26 mouse cellular contexts compared by ENCODE assay signal in the genomic region with DNA sequence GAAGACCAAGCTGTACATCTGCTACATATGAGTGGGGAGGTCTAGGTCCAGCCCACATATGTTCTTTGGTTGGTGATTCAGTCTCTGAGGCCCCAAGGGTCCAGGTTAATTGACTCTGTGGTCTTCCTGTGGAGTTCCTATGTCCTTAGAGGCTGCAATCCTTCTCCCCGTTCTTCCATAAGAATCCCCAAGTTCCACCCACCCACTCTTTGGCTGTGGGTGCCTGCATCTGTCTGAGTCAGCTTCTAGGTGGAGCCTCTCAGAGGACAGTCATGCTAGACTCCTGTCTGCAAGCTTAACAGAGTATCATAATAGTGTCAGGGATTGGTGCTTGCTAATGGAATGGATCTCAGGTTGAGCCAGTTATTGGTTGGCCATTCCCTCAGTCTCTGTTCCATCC.
"Had no signal": no experiment of that assay in that cellular context is flagged by ENCODE, and none has a peak within 500 bp of the region (broad histone marks: within the 10 kb centered on the region; RNA-seq: fewer than 3 reads in every experiment).

No protein-coding gene starts in this region.

- DNase-seq: kidney, adult 18-20 months; kidney, postnatal 25 days; layer of hippocampus, adult 9-11 months; liver; lung, adult 18-20 months; lung, postnatal 10 days; lung, postnatal 36 days; retina, postnatal 1 day; right cerebral cortex, postnatal 4 days; spleen, adult 18-20 months; thymus, adult 2 months; thymus, postnatal 14 days; thymus, postnatal 4 days had no signal

- H3K9me3 ChIP-seq: limb, embryonic 13.5 days; liver, embryonic 12.5 days; liver, embryonic 15.5 days; lung, embryonic 15.5 days; megakaryocyte, embryonic 14.5 days; midbrain, embryonic 10.5 days; midbrain, embryonic 13.5 days; neural tube, embryonic 13.5 days; stomach, embryonic 15.5 days had no signal

- H3K36me3 ChIP-seq: limb, embryonic 13.5 days; liver, embryonic 12.5 days; liver, embryonic 15.5 days; lung, embryonic 15.5 days; midbrain, embryonic 10.5 days; midbrain, embryonic 13.5 days; neural tube, embryonic 13.5 days; stomach, embryonic 15.5 days had no signal

- H3K27ac ChIP-seq: kidney, postnatal 0 days; layer of hippocampus, adult 2 months; left cerebral cortex, adult 2 months; limb, embryonic 13.5 days; liver, embryonic 12.5 days; liver, embryonic 15.5 days; lung, embryonic 15.5 days; midbrain, embryonic 10.5 days; midbrain, embryonic 13.5 days; neural tube, embryonic 13.5 days; stomach, embryonic 15.5 days had no signal

- H3K4me3 ChIP-seq: layer of hippocampus, adult 2 months; left cerebral cortex, adult 2 months; limb, embryonic 13.5 days; liver, embryonic 12.5 days; liver, embryonic 15.5 days; lung, embryonic 15.5 days; megakaryocyte, embryonic 14.5 days; midbrain, embryonic 10.5 days; midbrain, embryonic 13.5 days; myocyte; neural tube, embryonic 13.5 days; stomach, embryonic 15.5 days had no signal

- H3K27me3 ChIP-seq: limb, embryonic 13.5 days; liver, embryonic 12.5 days; liver, embryonic 15.5 days; lung, embryonic 15.5 days; midbrain, embryonic 13.5 days; neural tube, embryonic 13.5 days; stomach, embryonic 15.5 days had no signal

- H3K4me1 ChIP-seq: limb, embryonic 13.5 days; lung, embryonic 15.5 days; midbrain, embryonic 13.5 days; neural tube, embryonic 13.5 days; stomach, embryonic 15.5 days had no signal
